Mouse (Mus musculus) intestine, embryonic 14.5 days (tissue): ENCODE measurements around the gene Zbtb45. TPM values are rescaled to one million over a fixed set of nuclear protein-coding genes. Genes with fewer than 3 reads are reported as not detected.

Experiments
- ATAC-seq: fragments of 200-750 bp; cut with Nextera tagmentation; replicated peaks from 2 replicates; pipeline ENCODE4 v1.8.0; 2017; ENCODE audit warnings: low read depth, moderate number of reproducible peaks, moderate TSS enrichment, moderate library complexity; ENCODE audit not compliant: low FRiP score, low TSS enrichment
- DNase-seq: peaks from one replicate; pipeline ENCODE4 v3.0.0-alpha.2; 2018; ENCODE audit warnings: low spot score
- H3K27ac ChIP-seq: fragments of 300-500 bp; sonication (generic); 2 replicates; pipeline ENCODE4 v1.5.1; 2014; ENCODE audit warnings: low read depth, mild to moderate bottlenecking, control low read depth
- H3K27me3 ChIP-seq: fragments of 300-500 bp; sonication (generic); replicated peaks from 2 replicates; pipeline ENCODE4 v1.6.1; 2014; ENCODE audit warnings: low read length, control low read depth; ENCODE audit not compliant: control insufficient read depth, insufficient read depth
- H3K36me3 ChIP-seq: fragments of 300-500 bp; sonication (generic); 2 replicates; pipeline ENCODE4 v1.6.1; 2014; ENCODE audit warnings: low read length, control low read depth; ENCODE audit not compliant: control insufficient read depth, insufficient read depth
- H3K4me1 ChIP-seq: fragments of 300-500 bp; sonication (generic); replicated peaks from 2 replicates; pipeline ENCODE4 v1.6.1; 2014; ENCODE audit warnings: low read length, control low read depth, mixed read lengths; ENCODE audit not compliant: control insufficient read depth, insufficient read depth
- H3K4me2 ChIP-seq: fragments of 300-500 bp; sonication (generic); 2 replicates; pipeline ENCODE4 v1.6.1; 2014; ENCODE audit warnings: low read length
- H3K4me3 ChIP-seq: fragments of 300-500 bp; sonication (generic); 2 replicates; pipeline ENCODE4 v1.5.1; 2014; ENCODE audit warnings: low read depth, low read length, control low read depth, mixed read lengths
- H3K9ac ChIP-seq: fragments of 300-500 bp; sonication (generic); 2 replicates; pipeline ENCODE4 v1.6.1; 2014; ENCODE audit warnings: mild to moderate bottlenecking, low read length
- H3K9me3 ChIP-seq: fragments of 300-500 bp; sonication (generic); 2 replicates; pipeline ENCODE4 v1.6.1; 2016; ENCODE audit warnings: low read length, control low read depth; ENCODE audit not compliant: control insufficient read depth
- WGBS: fragments of 180-500 bp; shearing (Covaris S2); extraction: QIAGEN DNeasy Blood & Tissue Kit; methylation state at CpG from one replicate; pipeline ENCODE4 v1.1.7; 2014; 5-methylcytosine and 5-hydroxymethylcytosine counted together
- polyA plus RNA-seq: library from polyadenylated mRNA; unstranded; fragments of >200 nt; fragmentation: Nextera tagmentation; extraction: Ambion mirVana; gene quantifications from 2 replicates; pipeline ENCODE4 v1.2.1, GENCODE M21; 2014

The Zbtb45 gene
- polyA plus RNA-seq, 1 experiment from 2014 or later, result 26.9 TPM

- DNase-seq, result no peak
- 70% methylated on average over 5 of the region's 5 CpGs for WGBS
- no peaks in the 10 kb centered on the region for H3K9me3 ChIP-seq
Observed at GRCm38 (mm10) chr7:12957511-12957910, 52.3 kb downstream of the Zbtb45 start.

DNA sequence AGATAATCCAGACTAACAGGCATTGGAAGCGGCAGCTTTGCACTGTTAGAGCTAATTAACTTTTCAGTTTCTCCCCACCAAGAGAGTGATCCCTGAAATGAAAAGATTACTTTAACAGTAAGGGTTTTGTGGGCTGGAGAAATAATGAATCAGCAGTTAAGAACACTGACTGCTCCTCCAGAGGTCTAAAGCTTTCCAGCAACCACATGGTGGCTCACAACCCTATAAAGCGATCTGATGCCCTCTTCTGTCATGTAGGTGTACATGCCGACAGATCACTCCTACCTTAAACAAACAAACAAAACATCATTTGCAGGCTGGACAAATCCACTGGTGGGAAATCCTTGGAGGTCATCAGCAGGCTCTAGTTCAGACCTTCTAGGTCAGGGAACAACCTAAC is 54.9 kb downstream of the Zbtb45 start:
- ATAC-seq (no peak), DNase-seq (no peak)
- Histone ChIP-seq H3K4me2 (no peak overlapping the region), H3K27me3 (no peaks in the 10 kb centered on the region), H3K4me3 (no peak overlapping the region), H3K9ac (no peak overlapping the region), H3K27ac (no peak overlapping the region), H3K4me1 (0 out of 2 replicates have a peak, but pooled peaks cover 4% of the 10 kb centered on the region), H3K9me3 (no peaks in the 10 kb centered on the region), H3K36me3 (no peaks in the 10 kb centered on the region)
- WGBS, result 51% methylated on average over 3 of the region's 3 CpGs

More at GRCm38 (mm10) chr7:12957511-12957910, 52.3 kb downstream of the Zbtb45 start:
- no peak for ATAC-seq
- Histone ChIP-seq H3K4me1 (no peaks in the 10 kb centered on the region), H3K27ac (no peak overlapping the region), H3K4me3 (no peak overlapping the region), H3K27me3 (no peaks in the 10 kb centered on the region), H3K36me3 (no peaks in the 10 kb centered on the region), H3K9ac (no peak overlapping the region), H3K4me2 (no peak overlapping the region)

Other genes starting within 250 kb of the Zbtb45 start
- 7.6 and 8.4 TPM in 2 replicates for gene Zscan18, start 206.4 kb downstream of the Zbtb45 start, polyA plus RNA-seq
- gene Zfp329, start 191.2 kb downstream of the Zbtb45 start, polyA plus RNA-seq, result 15.1 and 16.2 TPM in 2 replicates
- 28.7 and 29.5 TPM in 2 replicates for gene Zfp110, start 175.3 kb downstream of the Zbtb45 start, polyA plus RNA-seq
- 4.4 and 4.8 TPM in 2 replicates for gene Zfp128, start 128.9 kb downstream of the Zbtb45 start, polyA plus RNA-seq
- 17.4 and 21.6 TPM in 2 replicates for gene Zscan22, start 112.2 kb downstream of the Zbtb45 start, polyA plus RNA-seq
- 1,510 and 1,578 TPM in 2 replicates for gene Rps5, start 87.7 kb downstream of the Zbtb45 start, polyA plus RNA-seq
- gene Rnf225, start 82.6 kb downstream of the Zbtb45 start, polyA plus RNA-seq, result 0.45 and 0.63 TPM in 2 replicates
- gene Zfp324, start 44.2 kb downstream of the Zbtb45 start, polyA plus RNA-seq, result 7.4 and 8.3 TPM in 2 replicates
- 5.4 and 6.5 TPM in 2 replicates for gene Zfp446, start 32.2 kb downstream of the Zbtb45 start, polyA plus RNA-seq
- gene Slc27a5, start 11.8 kb downstream of the Zbtb45 start, polyA plus RNA-seq, result 0.38 TPM in 1 of 2 replicates, not detected in the other
- 390 and 414 TPM in 2 replicates for gene Trim28, start 10.9 kb downstream of the Zbtb45 start, polyA plus RNA-seq
- 157 and 161 TPM in 2 replicates for gene Chmp2a, start 24.8 kb upstream of the Zbtb45 start, polyA plus RNA-seq
- gene Ube2m, start 28.2 kb upstream of the Zbtb45 start, polyA plus RNA-seq, result 72.7 and 124 TPM in 2 replicates
- gene Mzf1, start 44.7 kb upstream of the Zbtb45 start, polyA plus RNA-seq, result 2.5 and 2.7 TPM in 2 replicates
- gene Vmn1r85, start 85.1 kb upstream of the Zbtb45 start, polyA plus RNA-seq, result not detected in 2 replicates
- gene Vmn1r86, start 109.9 kb upstream of the Zbtb45 start, polyA plus RNA-seq, result not detected in 2 replicates
- gene Vmn1r87, start 130.1 kb upstream of the Zbtb45 start, polyA plus RNA-seq, result not detected in 2 replicates
- gene Vmn1r88, start 149.5 kb upstream of the Zbtb45 start, polyA plus RNA-seq, result 0.03 TPM in 1 of 2 replicates, not detected in the other
- not detected in 2 replicates for gene Vmn1r89, start 203.0 kb upstream of the Zbtb45 start, polyA plus RNA-seq